Mouse (Mus musculus) brain, embryonic 14.5 days (tissue): ENCODE results near the gene Iqgap3.

ENCODE experiments used
- CTCF ChIP-seq: fragments of 200-500 bp; IDR thresholded peaks from 2 replicates; pipeline ENCODE4 v1.5.1; 2012; ENCODE audit warnings: inconsistent platforms, mild to moderate bottlenecking, moderate library complexity, borderline replicate concordance; ENCODE audit not compliant: insufficient read depth, insufficient read length; ENCODE audit errors: extremely low read depth
- POLR2A ChIP-seq: fragments of 200-500 bp; IDR thresholded peaks from 2 replicates; pipeline ENCODE4 v1.6.1; 2012; ENCODE audit warnings: mild to moderate bottlenecking, inconsistent platforms, borderline replicate concordance; ENCODE audit not compliant: poor library complexity, insufficient read depth, insufficient read length, severe bottlenecking; ENCODE audit errors: extremely low read depth

GRCm38 (mm10) chr3:88097666-88098065 lies 15.9 kb downstream of the Iqgap3 start:
- TF ChIP-seq POLR2A: no peak
- no peak for TF ChIP-seq CTCF
